Mouse (Mus musculus): ENCODE results near the gene Gm2007.
"Not testable (repeated sequence)": the region's sequence is repeated elsewhere in the genome, so short reads cannot be mapped to it uniquely, and the experiment has no call there.

GRCm38 (mm10) chr2:175800993-175801392, 59.7 kb downstream of the Gm2007 start, which contains the start of gene Gm14288:
- not testable (repeated sequence) for TF ChIP-seq POLR2A (IDR thresholded peaks at IDR 0.05; ENCODE audit: insufficient read length, low read depth); TCF3 (IDR thresholded peaks at IDR 0.05; ENCODE audit: insufficient read length, low read depth); CEBPB (IDR thresholded peaks at IDR 0.05; ENCODE audit: insufficient read depth, poor library complexity, severe bottlenecking); TCF12 (IDR thresholded peaks at IDR 0.05; ENCODE audit: insufficient read depth, poor library complexity, severe bottlenecking); MAX (IDR thresholded peaks at IDR 0.05; ENCODE audit: low read depth)

Measured in myocyte (in vitro differentiated cells).